Mouse (Mus musculus): ENCODE data around the gene Ugdh. TPM values are rescaled to one million over a fixed set of nuclear protein-coding genes. Genes with fewer than 3 reads are reported as not detected.
A peak's percentile ranks its signal among the peaks of the same experiment; 100 is the strongest.

Gene Ugdh
- total RNA-seq, 1 experiment = 15.8 TPM

DNA sequence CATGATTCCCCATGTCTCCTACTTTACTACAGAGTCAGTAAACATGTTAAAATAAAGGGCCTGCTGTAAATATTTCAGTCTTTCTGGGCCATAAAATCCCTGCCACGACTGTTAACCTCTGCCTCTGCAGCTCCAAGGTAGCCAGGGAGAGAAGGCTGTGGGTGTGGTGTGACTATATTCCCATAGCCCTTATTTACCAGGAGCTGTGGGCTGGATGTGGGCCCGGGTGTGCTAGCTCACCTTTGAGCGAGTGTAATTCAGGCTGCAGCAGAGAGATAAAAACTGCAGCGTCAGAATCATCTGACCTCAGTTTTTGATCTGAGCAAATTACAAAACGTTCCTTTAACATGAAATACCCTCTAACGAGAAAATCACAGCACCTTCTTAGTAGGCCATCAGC lies 14.9 kb downstream of the Ugdh start:
- no peak overlapping the region for H3K4me3 ChIP-seq (ENCODE audit: insufficient read depth in 1 of 2, low read depth in 1 of 2, low read length in 2 of 2, poor library complexity in 1 of 2, severe bottlenecking in 1 of 2)
- no peaks in the 10 kb centered on the region for H3K9me3 ChIP-seq (ENCODE audit: control insufficient read depth, insufficient read depth, low read depth, low read length)
- TF ChIP-seq CHD2 (IDR thresholded peaks at IDR 0.05; ENCODE audit: low read depth, low read length) (no peak), HCFC1 (IDR thresholded peaks at IDR 0.05; ENCODE audit: borderline replicate concordance, insufficient read depth, low read length) (no peak), ZNF384 (IDR thresholded peaks at IDR 0.05; ENCODE audit: low read depth, low read length) (no peak), MAFK (IDR thresholded peaks at IDR 0.05; ENCODE audit: insufficient read depth, low read depth, low read length) (no peak), ZC3H11A (IDR thresholded peaks at IDR 0.05; ENCODE audit: borderline replicate concordance, low read depth, low read length) (no peak)
- H3K27ac ChIP-seq (ENCODE audit: insufficient read depth, low read depth, low read length, poor library complexity, severe bottlenecking) = no peak overlapping the region
- no peak overlapping the region for H3K9ac ChIP-seq (ENCODE audit: insufficient read depth, low read depth, low read length, poor library complexity, severe bottlenecking)
- in situ Hi-C loops (cut with MboI; ENCODE audit: low sequenced_read_pairs in 2 of 2, unreplicated experiment in 2 of 2) = no loop called here
- DNase-seq (ENCODE audit: low read depth, low spot score) = no peak
- 0 out of 4 replicates have a peak, but pooled peaks cover 0 to 3% of the 10 kb centered on the region in 2 experiments for H3K4me1 ChIP-seq (ENCODE audit: control insufficient read depth in 2 of 2, insufficient read depth in 2 of 2, low read length in 2 of 2, poor library complexity in 1 of 2)
- peaks cover 6% of the 10 kb centered on the region; the same call in 1 of the 2 replicates for H3K36me3 ChIP-seq (ENCODE audit: control insufficient read depth, insufficient read depth, low read length, poor library complexity, severe bottlenecking)

DNA sequence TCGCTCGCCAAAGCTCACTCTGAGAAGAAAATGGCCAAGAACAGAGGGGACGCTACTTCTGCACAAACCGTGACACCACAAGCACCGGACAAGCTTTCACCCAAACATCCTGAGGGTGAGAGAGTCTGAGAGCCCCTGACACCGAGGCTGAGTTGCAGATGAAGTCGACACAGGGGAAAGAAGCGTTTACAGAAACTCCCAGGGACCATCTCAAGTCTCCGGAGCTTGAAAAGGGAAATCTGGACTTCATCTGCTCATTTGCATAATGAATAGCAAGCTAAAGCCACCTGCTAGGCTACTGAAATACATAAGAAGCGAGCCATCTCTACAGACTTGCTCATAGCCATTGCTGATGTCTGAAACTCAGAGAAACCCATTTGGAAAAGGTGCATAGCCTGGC lies 16.6 kb downstream of the Ugdh start:
- H3K36me3 ChIP-seq (ENCODE audit: control insufficient read depth, insufficient read depth, low read length, poor library complexity, severe bottlenecking) = peaks cover 6% of the 10 kb centered on the region; the same call in 1 of the 2 replicates
- no peak overlapping the region for H3K4me3 ChIP-seq (ENCODE audit: insufficient read depth in 1 of 2, low read depth in 1 of 2, low read length in 2 of 2, poor library complexity in 1 of 2, severe bottlenecking in 1 of 2)
- H3K9me3 ChIP-seq (ENCODE audit: control insufficient read depth, insufficient read depth, low read depth, low read length) = no peaks in the 10 kb centered on the region
- in situ Hi-C loops (cut with MboI; ENCODE audit: low sequenced_read_pairs in 2 of 2, unreplicated experiment in 2 of 2) = no loop called here
- no peak for DNase-seq (ENCODE audit: low read depth, low spot score)
- no peak for TF ChIP-seq HCFC1 (IDR thresholded peaks at IDR 0.05; ENCODE audit: borderline replicate concordance, insufficient read depth, low read length)
- no peak for TF ChIP-seq CHD2 (IDR thresholded peaks at IDR 0.05; ENCODE audit: low read depth, low read length)
- no peak for TF ChIP-seq MAFK (IDR thresholded peaks at IDR 0.05; ENCODE audit: insufficient read depth, low read depth, low read length)
- no peak for TF ChIP-seq ZC3H11A (IDR thresholded peaks at IDR 0.05; ENCODE audit: borderline replicate concordance, low read depth, low read length)
- no peak for TF ChIP-seq ZNF384 (IDR thresholded peaks at IDR 0.05; ENCODE audit: low read depth, low read length)
- no peak overlapping the region for H3K27ac ChIP-seq (ENCODE audit: insufficient read depth, low read depth, low read length, poor library complexity, severe bottlenecking)
- 0 out of 4 replicates have a peak, but pooled peaks cover 0 to 3% of the 10 kb centered on the region in 2 experiments for H3K4me1 ChIP-seq (ENCODE audit: control insufficient read depth in 2 of 2, insufficient read depth in 2 of 2, low read length in 2 of 2, poor library complexity in 1 of 2)
- no peak overlapping the region for H3K9ac ChIP-seq (ENCODE audit: insufficient read depth, low read depth, low read length, poor library complexity, severe bottlenecking)

DNA sequence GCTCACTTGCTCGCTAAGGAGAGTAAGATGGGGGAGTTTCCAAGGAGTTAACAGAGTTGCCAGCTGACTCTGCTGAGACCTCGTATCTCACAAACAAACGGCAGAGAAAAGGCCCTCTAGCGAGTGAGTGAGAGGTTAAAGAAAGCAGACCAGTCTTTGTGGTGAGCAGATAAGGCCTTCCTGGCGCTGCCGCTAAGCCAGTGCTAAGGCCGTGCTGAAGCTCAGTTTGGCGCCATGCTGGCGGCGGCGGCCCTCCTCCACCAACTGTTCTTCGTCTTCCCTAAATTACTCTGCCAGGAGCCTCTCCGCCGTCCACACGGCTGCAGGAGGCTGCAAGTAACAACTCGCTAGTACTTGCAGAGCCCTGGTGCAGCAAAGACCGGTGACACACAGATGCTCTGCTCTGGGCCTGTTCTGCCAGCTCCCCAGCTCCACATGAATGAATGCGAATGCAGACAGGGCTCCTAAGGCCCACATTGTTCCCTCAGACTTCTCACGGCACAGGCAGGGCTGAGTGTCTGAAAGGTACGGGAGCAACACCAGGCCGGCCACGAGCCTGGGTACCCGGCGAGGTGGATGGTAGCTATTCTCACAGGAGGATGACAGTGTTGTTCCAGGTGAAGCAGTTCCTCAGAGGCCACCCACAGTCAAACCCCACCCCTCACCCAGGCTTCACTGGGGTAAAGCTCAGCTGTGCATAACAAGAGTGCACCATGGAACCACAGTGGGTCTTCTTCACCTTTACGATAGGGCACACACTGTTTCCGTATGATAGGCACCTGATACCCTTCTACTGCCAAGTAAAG lies 19.9 kb downstream of the Ugdh start:
- TF ChIP-seq MAFK (IDR thresholded peaks at IDR 0.05; ENCODE audit: insufficient read depth, low read depth, low read length) (no peak), CHD2 (IDR thresholded peaks at IDR 0.05; ENCODE audit: low read depth, low read length) (no peak), ZNF384 (IDR thresholded peaks at IDR 0.05; ENCODE audit: low read depth, low read length) (no peak), ZC3H11A (IDR thresholded peaks at IDR 0.05; ENCODE audit: borderline replicate concordance, low read depth, low read length) (no peak), HCFC1 (IDR thresholded peaks at IDR 0.05; ENCODE audit: borderline replicate concordance, insufficient read depth, low read length) (no peak)
- peak overlapping the region; percentile 44; the same call in 1 of the 2 replicates for H3K27ac ChIP-seq (ENCODE audit: insufficient read depth, low read depth, low read length, poor library complexity, severe bottlenecking)
- in situ Hi-C loops (cut with MboI; ENCODE audit: low sequenced_read_pairs in 2 of 2, unreplicated experiment in 2 of 2) = no loop called here
- peak overlapping the region; percentile 60 to 66 for H3K4me3 ChIP-seq (ENCODE audit: insufficient read depth in 1 of 2, low read depth in 1 of 2, low read length in 2 of 2, poor library complexity in 1 of 2, severe bottlenecking in 1 of 2)
- H3K9me3 ChIP-seq (ENCODE audit: control insufficient read depth, insufficient read depth, low read depth, low read length) = no peaks in the 10 kb centered on the region
- H3K9ac ChIP-seq (ENCODE audit: insufficient read depth, low read depth, low read length, poor library complexity, severe bottlenecking) = peak overlapping the region; percentile 73
- 0 out of 4 replicates have a peak, but pooled peaks cover 0 to 3% of the 10 kb centered on the region in 2 experiments for H3K4me1 ChIP-seq (ENCODE audit: control insufficient read depth in 2 of 2, insufficient read depth in 2 of 2, low read length in 2 of 2, poor library complexity in 1 of 2)
- no peak for DNase-seq (ENCODE audit: low read depth, low spot score)
- peaks cover 3% of the 10 kb centered on the region; the same call in 1 of the 2 replicates for H3K36me3 ChIP-seq (ENCODE audit: control insufficient read depth, insufficient read depth, low read length, poor library complexity, severe bottlenecking)

DNA sequence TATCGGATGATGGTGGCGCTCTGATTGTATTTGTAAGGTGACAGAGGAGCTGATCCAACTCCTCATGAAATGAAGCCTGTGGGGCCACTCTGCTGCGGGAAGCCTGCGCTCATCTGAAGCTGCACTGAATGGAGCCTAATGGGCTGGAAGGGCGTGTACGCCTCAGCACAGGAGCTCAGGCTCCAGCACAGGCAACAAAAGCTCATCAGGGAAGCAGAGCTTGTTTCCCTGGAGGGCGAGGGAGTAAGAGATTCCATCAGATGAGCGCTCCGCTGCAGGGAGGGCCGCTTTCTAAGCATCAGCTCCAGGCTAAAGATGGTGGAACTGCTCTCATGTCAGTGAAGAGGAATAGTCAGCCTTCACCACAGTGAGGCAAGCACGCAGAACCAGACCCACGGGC lies 27.8 kb downstream of the Ugdh start:
- in situ Hi-C loops (cut with MboI; ENCODE audit: low sequenced_read_pairs in 2 of 2, unreplicated experiment in 2 of 2) = no loop called here
- no peaks in the 10 kb centered on the region for H3K9me3 ChIP-seq (ENCODE audit: control insufficient read depth, insufficient read depth, low read depth, low read length)
- no peak overlapping the region for H3K9ac ChIP-seq (ENCODE audit: insufficient read depth, low read depth, low read length, poor library complexity, severe bottlenecking)
- peaks cover 0 to 2% of the 10 kb centered on the region in 2 experiments; a peak in 1 of 4 replicates for H3K4me1 ChIP-seq (ENCODE audit: control insufficient read depth in 2 of 2, insufficient read depth in 2 of 2, low read length in 2 of 2, poor library complexity in 1 of 2)
- no peak overlapping the region for H3K4me3 ChIP-seq (ENCODE audit: insufficient read depth in 1 of 2, low read depth in 1 of 2, low read length in 2 of 2, poor library complexity in 1 of 2, severe bottlenecking in 1 of 2)
- no peak for TF ChIP-seq HCFC1 (IDR thresholded peaks at IDR 0.05; ENCODE audit: borderline replicate concordance, insufficient read depth, low read length)
- TF ChIP-seq ZC3H11A (IDR thresholded peaks at IDR 0.05; ENCODE audit: borderline replicate concordance, low read depth, low read length) = no peak
- TF ChIP-seq ZNF384 (IDR thresholded peaks at IDR 0.05; ENCODE audit: low read depth, low read length) = no peak
- TF ChIP-seq CHD2 (IDR thresholded peaks at IDR 0.05; ENCODE audit: low read depth, low read length) = no peak
- no peak for TF ChIP-seq MAFK (IDR thresholded peaks at IDR 0.05; ENCODE audit: insufficient read depth, low read depth, low read length)
- peak; percentile 43 for DNase-seq (ENCODE audit: low read depth, low spot score)
- H3K36me3 ChIP-seq (ENCODE audit: control insufficient read depth, insufficient read depth, low read length, poor library complexity, severe bottlenecking) = no peaks in the 10 kb centered on the region
- H3K27ac ChIP-seq (ENCODE audit: insufficient read depth, low read depth, low read length, poor library complexity, severe bottlenecking) = no peak overlapping the region

Measured in ES-E14 (cell line).